Mouse (Mus musculus) olfactory bulb, adult 2 months (tissue): Measurements from ENCODE around the gene Ivl.

Source experiments
- CTCF ChIP-seq: fragments of 200-500 bp; IDR thresholded peaks from 2 replicates; pipeline ENCODE4 v1.5.1; 2012; ENCODE audit warnings: low read depth, mild to moderate bottlenecking, low read length, moderate library complexity; ENCODE audit not compliant: insufficient read depth
- POLR2A ChIP-seq: fragments of 200-500 bp; IDR thresholded peaks from 2 replicates; pipeline ENCODE4 v1.6.1; 2012; ENCODE audit warnings: mild to moderate bottlenecking, low read depth, low read length, moderate library complexity; ENCODE audit not compliant: insufficient read depth

GRCm38 (mm10) chr3:92600456-92600855 lies 26.9 kb upstream of the Ivl start:
- TF ChIP-seq CTCF (no peak), POLR2A (no peak)
